Mouse (Mus musculus) intestine, postnatal 0 days (tissue): ENCODE measurements at regions not wholly inside any gene's neighbourhood (a gene's known extent, or its start where the extent isn't known, plus 50 kb on each side); places are given as distances from the start of the nearest gene placed in this dataset.

Experiments
- ATAC-seq: fragments of 200-750 bp; cut with Nextera tagmentation; 2 replicates; pipeline ENCODE4 v1.8.0; 2017; ENCODE audit warnings: mild to moderate bottlenecking, moderate TSS enrichment, moderate library complexity
- H3K27ac ChIP-seq: fragments of 300-500 bp; sonication (generic); 2 replicates; pipeline ENCODE4 v1.5.1; 2014; ENCODE audit warnings: mild to moderate bottlenecking, low read depth, low read length, moderate library complexity
- H3K27me3 ChIP-seq: fragments of 300-500 bp; sonication (generic); replicated peaks from 2 replicates; pipeline ENCODE4 v1.6.1; 2014; ENCODE audit warnings: low read length, mixed read lengths; ENCODE audit not compliant: control insufficient read depth, insufficient read depth
- H3K36me3 ChIP-seq: fragments of 300-500 bp; sonication (generic); 2 replicates; pipeline ENCODE4 v1.6.1; 2014; ENCODE audit warnings: mild to moderate bottlenecking, moderate library complexity; ENCODE audit not compliant: control insufficient read depth, insufficient read depth
- H3K4me1 ChIP-seq: fragments of 300-500 bp; sonication (generic); replicated peaks from 2 replicates; pipeline ENCODE4 v1.6.1; 2014; ENCODE audit warnings: antibody characterized with exemption, low read length, mixed read lengths; ENCODE audit not compliant: control insufficient read depth, insufficient read depth
- H3K4me2 ChIP-seq: fragments of 300-500 bp; sonication (generic); replicated peaks from 2 replicates; pipeline ENCODE4 v1.6.1; 2014; ENCODE audit warnings: low read depth, mild to moderate bottlenecking, moderate library complexity
- H3K4me3 ChIP-seq: fragments of 300-500 bp; sonication (generic); 2 replicates; pipeline ENCODE4 v1.5.1; 2014; ENCODE audit warnings: low read depth, low read length
- H3K9ac ChIP-seq: fragments of 300-500 bp; sonication (generic); 2 replicates; pipeline ENCODE4 v1.6.1; 2014; ENCODE audit warnings: mild to moderate bottlenecking, low read depth, low read length
- H3K9me3 ChIP-seq: fragments of 300-500 bp; sonication (generic); 2 replicates; pipeline ENCODE4 v1.6.1; 2016; ENCODE audit warnings: mixed run types; ENCODE audit not compliant: control insufficient read depth
- CTCF ChIP-seq: sonication (generic); IDR thresholded peaks from 2 replicates; pipeline ENCODE4 v1.5.1; 2016; ENCODE audit warnings: low read depth, mild to moderate bottlenecking, control low read depth, antibody characterized with exemption, moderate library complexity
- WGBS: fragments of 180-500 bp; shearing (Covaris S2); extraction: QIAGEN DNeasy Blood & Tissue Kit; methylation state at CpG from one replicate; pipeline ENCODE4 v1.1.7; 2014; 5-methylcytosine and 5-hydroxymethylcytosine counted together

- no peak for ATAC-seq
- no peak for TF ChIP-seq CTCF
- no peak overlapping the region for H3K4me2 ChIP-seq
- no peaks in the 10 kb centered on the region for H3K9me3 ChIP-seq
- no peaks in the 10 kb centered on the region for H3K4me1 ChIP-seq
- no peak overlapping the region for H3K9ac ChIP-seq
- 64% methylated on average over 2 of the region's 2 CpGs for WGBS
- no peaks in the 10 kb centered on the region for H3K27me3 ChIP-seq
- H3K27ac ChIP-seq = no peak overlapping the region
- no peaks in the 10 kb centered on the region for H3K36me3 ChIP-seq
- H3K4me3 ChIP-seq = no peak overlapping the region
Measured at GRCm38 (mm10) chr7:75063816-75064215, 245.2 kb downstream of the Sv2b start.

- 69% methylated on average over 1 of the region's 1 CpGs for WGBS
Measured at GRCm38 (mm10) chr7:75050231-75050630, 258.8 kb downstream of the Sv2b start.

DNA sequence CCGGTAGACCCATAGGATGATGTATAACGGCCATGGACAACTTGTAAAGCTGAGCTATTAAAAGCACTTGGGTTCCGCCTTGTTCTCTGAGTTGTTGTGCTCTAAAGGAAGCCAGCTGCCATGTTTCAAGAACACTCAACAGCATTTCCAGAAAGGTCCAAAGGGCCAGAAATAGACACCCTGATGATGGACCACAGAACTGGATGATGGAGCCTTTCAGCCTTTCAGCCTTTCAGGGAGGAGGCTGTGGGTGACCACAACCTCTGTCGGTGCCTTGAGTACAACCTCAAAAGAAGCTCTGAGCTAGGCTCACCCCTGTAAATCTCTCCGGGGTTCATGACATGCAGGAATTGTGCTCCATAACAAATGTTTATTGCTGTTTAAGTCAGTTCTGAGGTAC lies 259.3 kb downstream of the Sv2b start:
- Histone ChIP-seq H3K4me3 (no peak overlapping the region), H3K36me3 (no peaks in the 10 kb centered on the region), H3K4me2 (no peak overlapping the region), H3K9me3 (no peaks in the 10 kb centered on the region), H3K27me3 (no peaks in the 10 kb centered on the region), H3K9ac (no peak overlapping the region), H3K27ac (no peak overlapping the region), H3K4me1 (no peaks in the 10 kb centered on the region)
- ATAC-seq = no peak
- WGBS = 65% methylated on average over 5 of the region's 5 CpGs
- no peak for TF ChIP-seq CTCF

More at GRCm38 (mm10) chr7:75050231-75050630, 258.8 kb downstream of the Sv2b start:
- TF ChIP-seq CTCF = no peak
- H3K27ac ChIP-seq = no peak overlapping the region
- H3K4me3 ChIP-seq = no peak overlapping the region
- H3K4me1 ChIP-seq = no peaks in the 10 kb centered on the region
- H3K27me3 ChIP-seq = no peaks in the 10 kb centered on the region
- no peaks in the 10 kb centered on the region for H3K9me3 ChIP-seq
- no peaks in the 10 kb centered on the region for H3K36me3 ChIP-seq
- no peak overlapping the region for H3K4me2 ChIP-seq
- no peak for ATAC-seq
- H3K9ac ChIP-seq = no peak overlapping the region

GRCm38 (mm10) chr7:75048822-75049221 lies 260.2 kb downstream of the Sv2b start:
- no peak for ATAC-seq
- Histone ChIP-seq H3K36me3 (no peaks in the 10 kb centered on the region), H3K4me3 (no peak overlapping the region), H3K9me3 (no peaks in the 10 kb centered on the region), H3K27ac (no peak overlapping the region), H3K27me3 (no peaks in the 10 kb centered on the region), H3K4me1 (no peaks in the 10 kb centered on the region), H3K9ac (no peak overlapping the region), H3K4me2 (no peak overlapping the region)
- WGBS = 68% methylated on average over 2 of the region's 2 CpGs
- no peak for TF ChIP-seq CTCF

DNA sequence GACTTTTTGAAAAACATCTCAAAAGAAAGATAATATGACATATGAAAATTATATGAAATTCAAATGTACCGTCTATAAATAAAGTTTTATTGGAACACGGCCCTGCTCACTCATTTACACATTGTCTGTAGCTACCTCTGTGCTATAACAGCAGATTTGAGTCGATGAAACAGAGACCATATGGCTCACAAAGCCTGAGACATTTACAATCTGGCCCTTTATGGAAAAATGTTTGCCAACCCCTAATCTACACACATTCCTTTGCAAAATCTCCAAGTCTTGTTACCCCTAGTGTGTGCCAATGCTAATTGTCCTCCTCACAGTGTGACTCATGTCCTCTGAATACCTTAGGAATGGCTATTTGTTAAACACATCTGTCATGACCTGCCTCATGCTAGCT lies 261.2 kb downstream of the Sv2b start:
- ATAC-seq = no peak
- no peak for TF ChIP-seq CTCF
- WGBS = 79% methylated on average over 3 of the region's 3 CpGs
- Histone ChIP-seq H3K4me1 (no peaks in the 10 kb centered on the region), H3K36me3 (no peaks in the 10 kb centered on the region), H3K9ac (no peak overlapping the region), H3K27ac (no peak overlapping the region), H3K4me3 (no peak overlapping the region), H3K9me3 (no peaks in the 10 kb centered on the region), H3K4me2 (no peak overlapping the region), H3K27me3 (no peaks in the 10 kb centered on the region)

DNA sequence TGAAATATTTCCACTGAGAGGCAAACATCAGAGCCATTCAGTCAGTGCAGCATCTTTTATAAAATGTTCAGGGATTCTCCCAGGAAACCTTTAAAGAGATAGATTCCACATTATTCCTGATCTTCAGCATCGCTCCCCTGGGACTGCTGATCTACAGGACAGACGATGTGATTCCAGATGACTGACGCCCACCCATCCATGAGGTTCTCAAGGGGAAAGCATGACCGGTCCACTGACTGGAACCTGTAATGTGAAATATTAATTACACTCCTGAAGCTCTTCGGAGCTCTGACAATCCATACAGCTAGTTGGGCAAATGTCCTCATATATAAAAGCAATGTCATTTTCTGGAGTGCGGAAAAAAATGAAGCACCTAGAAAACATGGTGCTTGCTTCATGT lies 268.2 kb downstream of the Sv2b start:
- Histone ChIP-seq H3K27me3 (no peaks in the 10 kb centered on the region), H3K36me3 (no peaks in the 10 kb centered on the region), H3K27ac (no peak overlapping the region), H3K4me2 (no peak overlapping the region), H3K4me3 (no peak overlapping the region), H3K4me1 (no peaks in the 10 kb centered on the region), H3K9me3 (no peaks in the 10 kb centered on the region), H3K9ac (no peak overlapping the region)
- 87% methylated on average over 6 of the region's 6 CpGs for WGBS
- ATAC-seq = no peak
- no peak for TF ChIP-seq CTCF

- no peak for TF ChIP-seq CTCF
Measured at GRCm38 (mm10) chr7:75026191-75026590, 282.9 kb downstream of the Sv2b start.

More at GRCm38 (mm10) chr7:75026191-75026590, 282.9 kb downstream of the Sv2b start:
- Histone ChIP-seq H3K27me3 (no peaks in the 10 kb centered on the region), H3K27ac (no peak overlapping the region), H3K4me2 (no peak overlapping the region), H3K36me3 (no peaks in the 10 kb centered on the region), H3K4me3 (no peak overlapping the region), H3K4me1 (no peaks in the 10 kb centered on the region), H3K9ac (no peak overlapping the region), H3K9me3 (no peaks in the 10 kb centered on the region)
- 51% methylated on average over 2 of the region's 2 CpGs for WGBS
- no peak for ATAC-seq
